Mouse (Mus musculus): Measurements from ENCODE around the gene Lamtor4. TPM values are rescaled to one million over a fixed set of nuclear protein-coding genes. Genes with fewer than 3 reads are reported as not detected.

Lamtor4 gene
- total RNA-seq, 1 experiment from 2014 or later, result 40.9 TPM

DNA sequence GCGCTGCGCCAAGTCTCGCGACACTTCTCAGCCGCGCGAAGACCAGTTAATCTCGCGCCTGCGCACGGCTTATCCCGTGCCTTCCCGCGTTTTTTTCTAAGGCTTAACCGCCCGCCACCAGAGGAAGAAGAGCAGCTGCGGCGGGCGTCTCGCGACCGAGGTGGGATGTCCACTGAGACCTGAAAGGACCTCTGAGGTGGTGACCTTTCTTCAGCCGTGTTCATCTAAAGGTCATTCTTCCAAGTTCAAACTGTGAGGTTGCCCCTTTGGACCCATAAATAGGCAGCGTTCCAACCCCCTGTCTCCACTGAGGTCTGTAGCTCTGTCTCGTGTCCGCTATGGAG, 25.1 kb downstream of the Lamtor4 start:
- no peak for ATAC-seq (replicated peaks; ENCODE audit: insufficient number of reproducible peaks, low FRiP score, low TSS enrichment, poor library complexity, severe bottlenecking)

DNA sequence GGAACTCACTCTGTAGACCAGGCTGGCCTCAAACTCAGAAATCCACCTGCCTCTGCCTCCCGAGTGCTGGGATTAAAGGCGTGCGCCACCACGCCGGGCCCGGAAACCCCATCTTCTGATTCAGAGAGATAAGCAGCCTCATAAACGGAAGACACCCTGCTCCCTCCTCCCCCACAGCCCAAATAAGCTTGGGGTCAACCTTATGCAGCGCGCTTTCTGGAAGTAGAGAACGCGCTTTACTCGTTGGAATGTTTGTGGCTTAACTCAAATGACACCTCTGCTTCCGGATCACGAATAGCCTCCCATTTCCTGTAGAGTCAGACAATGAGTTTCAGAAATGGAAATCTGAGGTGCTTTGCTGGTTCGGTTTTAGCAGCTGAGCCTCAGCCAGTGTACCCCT, 25.5 kb downstream of the Lamtor4 start:
- no peak for ATAC-seq (replicated peaks; ENCODE audit: insufficient number of reproducible peaks, low FRiP score, low TSS enrichment, poor library complexity, severe bottlenecking)

DNA sequence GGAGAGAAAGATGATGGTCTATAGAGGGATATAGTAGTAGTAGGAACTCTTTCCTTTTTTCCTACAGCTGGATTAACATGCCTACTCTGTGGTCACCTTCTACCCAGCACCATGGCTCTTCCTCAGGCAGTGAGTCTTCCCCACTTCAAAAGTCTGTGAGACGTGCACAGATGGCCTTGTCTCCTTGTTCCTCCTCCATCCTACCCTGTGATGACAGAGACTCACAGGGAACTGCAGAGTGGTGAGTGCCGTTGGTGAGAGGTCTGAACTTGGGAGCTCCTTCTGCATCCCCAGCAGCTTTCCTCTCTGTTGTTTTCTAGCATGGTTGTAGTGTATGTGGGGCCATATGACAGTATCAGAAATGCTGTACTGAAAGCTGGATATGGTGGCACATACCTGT, 26.5 kb downstream of the Lamtor4 start:
- ATAC-seq (replicated peaks; ENCODE audit: insufficient number of reproducible peaks, low FRiP score, low TSS enrichment, poor library complexity, severe bottlenecking), result no peak

DNA sequence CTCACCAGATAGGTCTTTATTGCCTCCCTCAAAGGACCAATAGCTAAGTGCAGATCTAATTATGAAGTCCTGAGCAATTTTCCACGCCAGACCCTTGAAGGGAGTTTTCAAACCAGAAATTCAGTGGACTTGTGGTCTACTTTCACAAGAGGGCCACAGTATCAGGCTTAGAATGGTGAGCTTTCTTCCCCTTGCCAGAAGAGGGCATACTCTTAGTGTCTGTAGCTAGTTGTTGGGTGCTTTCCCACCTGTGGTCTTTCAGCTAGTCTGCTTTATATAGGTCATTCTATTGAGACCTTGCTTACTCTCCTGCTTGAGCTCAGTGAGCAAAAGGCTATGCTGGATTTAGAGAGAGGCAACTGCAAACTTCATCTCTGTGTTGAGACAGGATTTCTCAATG, 28.3 kb downstream of the Lamtor4 start:
- no peak for ATAC-seq (replicated peaks; ENCODE audit: insufficient number of reproducible peaks, low FRiP score, low TSS enrichment, poor library complexity, severe bottlenecking)

DNA sequence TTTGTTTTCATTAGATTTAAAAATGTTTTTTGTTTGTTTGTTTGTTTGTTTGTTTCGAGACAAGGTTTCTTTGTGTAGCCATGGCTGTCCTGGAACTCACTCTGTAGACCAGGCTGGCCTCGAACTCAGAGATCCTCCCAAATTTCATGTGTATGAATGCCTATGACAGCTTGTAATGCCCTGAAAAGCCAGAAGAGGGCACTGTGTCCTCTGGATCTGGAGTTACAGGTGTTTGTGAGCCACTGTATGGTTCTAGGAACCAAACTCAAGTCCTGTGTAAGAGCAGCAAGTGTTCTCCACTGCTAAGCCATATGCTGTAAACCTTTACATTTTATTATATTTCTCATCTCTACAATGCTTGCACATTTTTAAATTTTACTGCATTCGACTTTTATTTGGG, 32.6 kb downstream of the Lamtor4 start:
- ATAC-seq (replicated peaks; ENCODE audit: insufficient number of reproducible peaks, low FRiP score, low TSS enrichment, poor library complexity, severe bottlenecking), result no peak

DNA sequence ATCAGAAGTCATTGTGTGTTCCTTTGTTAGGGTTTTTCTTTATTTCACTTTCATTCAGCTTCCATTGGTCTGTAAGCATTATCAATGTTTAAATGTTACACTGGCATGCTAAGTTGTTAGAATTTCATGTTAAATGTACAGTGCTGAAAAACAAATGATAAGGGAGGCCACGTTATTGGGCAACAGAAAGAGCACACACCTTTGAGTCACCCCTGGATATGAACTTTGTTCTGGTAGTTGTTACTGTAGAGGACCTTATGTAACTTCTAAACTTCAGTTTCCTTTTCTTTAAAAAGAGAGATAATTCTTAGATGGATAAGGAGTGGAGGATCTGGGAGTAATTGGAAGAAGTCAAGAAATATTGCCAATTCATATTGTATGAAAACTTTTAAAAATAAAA, 36.4 kb downstream of the Lamtor4 start:
- ATAC-seq (replicated peaks; ENCODE audit: insufficient number of reproducible peaks, low FRiP score, low TSS enrichment, poor library complexity, severe bottlenecking), result no peak

DNA sequence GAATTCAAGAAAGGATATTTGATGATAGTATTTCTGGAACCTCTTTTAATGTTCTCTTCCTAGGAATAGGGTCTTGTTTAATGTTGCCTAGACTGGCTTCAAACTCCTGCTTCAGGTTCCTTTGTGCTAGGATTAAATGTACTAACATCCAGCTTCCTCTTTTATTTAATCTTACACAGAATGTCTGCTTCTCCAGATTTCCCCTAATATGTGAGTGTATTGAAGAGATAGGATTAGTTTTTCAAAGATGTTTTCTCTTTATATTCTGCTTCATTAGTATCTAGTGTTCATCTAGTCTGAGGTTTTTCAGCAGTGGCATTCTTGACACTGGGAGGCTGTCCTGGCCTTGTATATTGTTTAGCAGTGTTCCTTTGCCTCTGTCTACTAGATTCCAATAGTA, 38.9 kb downstream of the Lamtor4 start:
- ATAC-seq (replicated peaks; ENCODE audit: insufficient number of reproducible peaks, low FRiP score, low TSS enrichment, poor library complexity, severe bottlenecking), result no peak

DNA sequence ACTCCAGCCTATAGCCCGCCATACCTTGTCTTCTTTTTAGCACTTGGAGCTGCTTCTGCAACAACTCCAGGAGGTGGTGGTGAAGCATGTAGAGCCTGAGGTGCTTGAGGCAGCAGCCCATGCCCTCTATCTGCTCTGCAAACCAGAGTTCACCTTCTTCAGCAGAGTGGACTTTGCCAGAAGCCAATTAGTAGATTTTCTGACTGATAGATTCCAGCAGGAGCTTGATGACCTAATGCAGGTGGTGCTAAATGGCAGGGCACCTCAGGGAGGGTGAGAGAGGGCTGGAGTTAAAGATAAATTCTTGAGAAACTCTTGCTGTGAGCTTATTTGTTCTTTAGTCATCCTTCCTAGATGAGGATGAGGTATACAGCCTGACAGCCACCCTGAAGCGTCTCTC, 44.3 kb downstream of the Lamtor4 start:
- ATAC-seq (replicated peaks; ENCODE audit: insufficient number of reproducible peaks, low FRiP score, low TSS enrichment, poor library complexity, severe bottlenecking), result no peak

Other genes starting within 250 kb of the Lamtor4 start
- not detected in 3 replicates for gene Smok3a, start 234.2 kb upstream of the Lamtor4 start, total RNA-seq (2017)
- not detected in 3 replicates for gene Smok3b, start 234.1 kb upstream of the Lamtor4 start, total RNA-seq (2017)
- not detected in 3 replicates for gene Smok3c, start 202.3 kb upstream of the Lamtor4 start, total RNA-seq (2017)
- 13.7 to 19.2 TPM (median 14.7 TPM) in 3 replicates for gene Zkscan1, start 170.4 kb upstream of the Lamtor4 start, total RNA-seq (2017)
- gene Zscan21, start 138.6 kb upstream of the Lamtor4 start, total RNA-seq (2017), result 6.9 to 14.7 TPM (median 7.6 TPM) in 3 replicates
- 2.5 to 8.9 TPM (median 3.0 TPM) in 3 replicates for gene Zfp113, start 99.7 kb upstream of the Lamtor4 start, total RNA-seq (2017)
- 23.6 to 44.1 TPM (median 36.4 TPM) in 3 replicates for gene Cops6, start 94.4 kb upstream of the Lamtor4 start, total RNA-seq (2017)
- 26.2 to 32.8 TPM (median 27.0 TPM) in 3 replicates for gene Ap4m1, start 83.5 kb upstream of the Lamtor4 start, total RNA-seq (2017)
- 53.2 to 96.5 TPM (median 70.8 TPM) in 3 replicates for gene Mcm7, start 83.1 kb upstream of the Lamtor4 start, total RNA-seq (2017)
- 14.3 to 27.3 TPM (median 19.1 TPM) in 3 replicates for gene Taf6, start 68.0 kb upstream of the Lamtor4 start, total RNA-seq (2017)
- 38.5 to 45.5 TPM (median 43.7 TPM) in 3 replicates for gene Cnpy4, start 68.0 kb upstream of the Lamtor4 start, total RNA-seq (2017)
- gene Mblac1, start 61.2 kb upstream of the Lamtor4 start, total RNA-seq (2017), result 1.1 TPM in 1 of 3 replicates, not detected in the others
- gene Nxpe5, start 29.6 kb upstream of the Lamtor4 start, total RNA-seq (2017), result 0.48 TPM in 1 of 3 replicates, not detected in the others
- gene BC037034, start 8.6 kb downstream of the Lamtor4 start, total RNA-seq (2017), result 18.5 to 45.5 TPM (median 18.5 TPM) in 3 replicates
- not detected in 3 replicates for gene Gal3st4, start 17.4 kb downstream of the Lamtor4 start, total RNA-seq (2017)
- not detected in 3 replicates for gene Gm43720, start 24.5 kb downstream of the Lamtor4 start, total RNA-seq (2017)
- 0.53 to 0.87 TPM (median 0.67 TPM) in 3 replicates for gene Gpc2, start 24.5 kb downstream of the Lamtor4 start, total RNA-seq (2017)
- 1.3 to 2.2 TPM (median 1.6 TPM) in 3 replicates for gene Stag3, start 24.8 kb downstream of the Lamtor4 start, total RNA-seq (2017)
- gene Pvrig, start 86.5 kb downstream of the Lamtor4 start, total RNA-seq (2017), result 7.1 to 30.4 TPM (median 8.3 TPM) in 3 replicates
- gene Zfp157, start 186.0 kb downstream of the Lamtor4 start, total RNA-seq (2017), result 10.8 to 19.4 TPM (median 17.9 TPM) in 3 replicates

All from monocyte, adult 5-6 weeks (primary cell).